Mouse (Mus musculus) G1E-ER4 (cell line): ENCODE measurements around the gene Sntg2. TPM values are rescaled to one million over a fixed set of nuclear protein-coding genes. Genes with fewer than 3 reads are reported as not detected.

Experiments
- GATA1 ChIP-seq: IDR thresholded peaks from one replicate; pipeline ENCODE4 v1.8.0; 2012; ENCODE audit warnings: low read length, inconsistent platforms
- polyA plus RNA-seq: library from polyadenylated mRNA; stranded (reverse); fragments of >175 nt; gene quantifications from 2 replicates; pipeline ENCODE4 v1.2.3, GENCODE M21; 2012

Sntg2 gene
- polyA plus RNA-seq, 1 experiment: not detected

DNA sequence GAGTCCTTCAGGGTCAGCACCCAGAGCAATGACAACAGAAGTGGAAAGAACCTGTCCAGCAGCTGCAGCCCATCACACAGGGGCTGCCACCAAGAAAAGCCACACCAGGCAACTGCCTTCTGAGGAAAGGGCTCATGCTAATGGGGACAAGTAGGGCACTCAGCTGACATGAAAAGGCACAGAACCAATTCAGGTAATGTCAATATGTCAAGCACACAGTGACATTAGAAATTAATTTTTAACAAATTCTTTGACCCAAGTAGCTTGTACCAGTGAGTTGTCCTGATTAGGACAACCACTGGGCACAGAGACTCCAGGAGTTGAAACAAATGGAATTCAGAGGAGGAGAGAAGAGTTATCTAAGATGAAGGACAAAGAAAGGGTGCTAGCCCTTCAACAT is 60.2 kb downstream of the Sntg2 start:
- no peak for TF ChIP-seq GATA1

DNA sequence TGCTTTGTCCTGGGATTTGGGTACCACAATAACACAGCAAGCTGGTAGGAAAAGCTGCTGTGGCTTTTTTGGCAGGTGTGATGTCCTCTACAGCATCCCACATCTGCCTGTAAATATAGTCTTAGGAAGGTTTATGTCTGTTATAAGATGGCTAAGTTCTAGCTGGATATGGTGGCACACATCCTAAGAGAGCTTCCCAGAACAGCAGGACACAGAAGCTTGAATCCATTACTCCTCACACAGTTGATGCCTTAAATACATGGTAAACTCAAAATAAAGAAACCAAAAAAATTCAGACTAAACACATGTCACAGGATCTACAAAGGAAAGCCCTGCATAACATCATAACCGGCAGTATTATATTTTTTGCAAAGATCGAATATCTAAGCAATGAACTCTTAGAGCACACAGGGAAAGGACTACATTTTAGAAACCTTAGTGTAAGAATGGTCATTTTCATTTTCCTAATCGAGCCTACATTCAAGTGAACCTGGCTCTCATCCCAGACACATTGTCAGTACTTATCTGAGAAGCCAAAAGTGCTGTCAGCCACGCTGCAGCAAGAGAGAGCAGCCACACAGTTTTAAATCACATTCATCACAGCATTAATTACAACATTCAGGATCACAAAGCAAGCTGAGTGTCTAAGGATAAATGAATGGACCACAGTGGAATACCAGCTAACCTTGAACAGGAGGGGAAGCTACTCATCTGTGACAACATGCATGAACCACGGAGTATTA is 64.8 kb downstream of the Sntg2 start:
- no peak for TF ChIP-seq GATA1

DNA sequence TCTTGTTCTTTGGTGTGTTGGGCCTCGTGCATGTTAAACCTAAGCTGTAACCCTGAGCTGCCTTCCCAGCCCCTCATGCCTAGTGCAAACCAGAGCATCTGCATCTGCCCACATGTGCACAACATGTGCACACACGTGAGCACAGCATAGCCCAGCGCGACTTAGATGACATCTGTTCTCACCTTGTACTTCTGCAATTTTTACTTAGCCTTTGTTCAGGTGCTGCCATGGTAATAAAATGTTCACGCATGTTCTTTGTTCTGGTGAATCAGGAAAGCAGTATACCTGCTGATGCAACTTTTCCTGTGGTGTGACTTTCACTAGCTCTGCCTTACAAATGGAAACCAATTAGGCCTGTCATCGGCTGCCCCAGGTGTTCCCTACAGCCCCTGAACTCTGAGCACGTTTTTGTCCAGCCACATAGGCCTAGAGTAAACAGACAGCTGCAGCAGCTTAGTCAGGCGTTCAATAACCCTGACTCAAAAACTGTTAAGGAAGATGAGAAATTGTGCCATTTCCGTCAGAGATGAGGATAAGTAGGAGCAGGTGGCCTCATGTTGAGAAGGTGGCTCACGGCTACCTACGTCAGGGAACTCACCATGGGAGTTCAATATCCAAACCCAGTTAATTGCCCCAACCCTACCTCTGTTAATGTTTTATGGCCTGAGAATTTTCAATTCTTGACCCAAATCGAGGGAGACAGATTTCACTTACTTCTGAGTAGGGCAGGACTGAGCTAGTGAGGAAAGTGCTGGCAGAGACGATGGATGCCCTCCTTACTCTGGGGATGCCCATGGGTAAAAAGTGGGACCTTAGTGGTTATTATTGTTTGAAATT is 80.2 kb downstream of the Sntg2 start:
- no peak for TF ChIP-seq GATA1

DNA sequence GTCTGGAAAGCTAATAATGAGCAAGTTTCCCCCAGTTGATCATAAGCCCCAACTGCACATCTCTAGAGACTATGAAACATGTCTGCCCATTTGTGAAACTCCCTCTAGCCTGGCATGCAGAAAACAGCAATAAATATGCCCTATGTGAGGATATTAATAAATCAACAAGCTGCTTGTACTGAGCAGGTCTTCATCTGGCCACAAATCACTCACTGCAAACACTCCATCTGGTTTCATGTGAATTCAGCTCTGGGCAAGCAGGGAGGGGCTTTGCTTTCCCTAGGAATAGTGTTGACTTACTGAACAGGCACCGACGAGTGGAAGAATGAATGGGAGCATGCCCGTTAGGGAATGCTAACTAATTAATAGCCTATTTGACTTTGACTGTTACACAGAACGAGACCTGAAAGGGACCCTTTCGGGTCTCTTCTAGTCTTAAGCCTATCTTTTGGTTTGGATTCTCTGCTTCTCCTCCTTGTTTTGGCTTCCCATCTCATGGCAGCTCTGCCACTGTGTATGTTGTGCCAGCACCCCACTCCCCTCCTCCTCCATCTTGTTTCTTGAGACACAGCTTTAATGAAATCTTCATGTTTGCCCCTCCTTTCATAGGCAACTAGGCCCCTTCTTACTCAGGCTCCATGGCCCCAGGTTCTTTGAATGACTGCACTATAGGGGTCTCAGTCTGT is 86.1 kb downstream of the Sntg2 start:
- no peak for TF ChIP-seq GATA1

DNA sequence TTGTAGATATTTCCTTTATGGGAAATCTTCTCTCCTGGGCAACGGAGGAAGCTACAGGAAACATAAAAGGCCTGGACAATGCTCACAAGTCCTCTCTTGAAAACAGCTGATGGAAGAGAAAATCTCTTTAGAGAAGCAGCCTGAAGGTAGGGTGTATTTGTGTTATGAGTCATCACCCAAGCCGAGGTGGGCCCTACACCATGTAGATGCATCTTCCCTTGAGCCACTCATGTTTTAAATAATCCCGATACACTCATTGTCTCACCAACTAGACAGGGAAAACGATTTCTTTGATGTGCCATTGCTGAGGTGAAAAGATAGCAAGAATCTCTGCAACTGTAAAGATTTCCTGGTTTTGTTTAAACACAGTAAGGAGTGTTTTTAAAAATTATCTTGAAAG is 89.4 kb downstream of the Sntg2 start:
- no peak for TF ChIP-seq GATA1

DNA sequence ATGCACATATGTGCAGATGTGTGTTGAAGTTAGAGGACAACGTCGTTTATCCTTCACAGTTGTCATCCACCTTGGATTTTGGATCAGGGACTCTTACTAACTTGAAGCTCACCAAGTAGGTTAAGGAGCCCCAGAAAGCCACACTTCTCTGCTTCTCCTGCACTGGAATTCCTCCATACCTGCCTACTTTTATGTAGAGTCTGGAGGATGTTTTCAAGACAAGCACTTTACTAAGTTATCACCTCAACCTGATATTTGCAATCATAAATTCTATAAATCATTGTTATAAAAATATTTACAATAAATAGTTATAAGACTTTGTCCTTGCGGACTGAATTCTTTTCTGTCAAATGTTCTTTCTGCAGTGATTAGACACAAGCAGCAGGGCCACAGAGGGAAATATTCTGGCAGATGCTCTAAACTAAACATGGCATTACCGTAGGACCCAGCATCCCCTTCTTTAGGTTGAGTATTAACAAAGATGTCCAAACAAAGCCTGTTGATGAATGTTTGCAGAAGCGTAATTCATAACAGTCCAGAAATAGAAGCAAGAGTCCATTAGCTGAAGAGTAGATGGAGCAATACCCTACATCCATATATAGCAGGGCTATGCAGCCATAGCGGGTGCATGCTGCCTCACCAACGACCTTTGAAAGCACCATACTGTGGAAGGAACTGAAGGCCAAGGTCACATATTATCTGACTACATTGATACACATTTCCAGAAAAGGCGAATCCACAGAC is 100.8 kb downstream of the Sntg2 start:
- TF ChIP-seq GATA1: no peak

DNA sequence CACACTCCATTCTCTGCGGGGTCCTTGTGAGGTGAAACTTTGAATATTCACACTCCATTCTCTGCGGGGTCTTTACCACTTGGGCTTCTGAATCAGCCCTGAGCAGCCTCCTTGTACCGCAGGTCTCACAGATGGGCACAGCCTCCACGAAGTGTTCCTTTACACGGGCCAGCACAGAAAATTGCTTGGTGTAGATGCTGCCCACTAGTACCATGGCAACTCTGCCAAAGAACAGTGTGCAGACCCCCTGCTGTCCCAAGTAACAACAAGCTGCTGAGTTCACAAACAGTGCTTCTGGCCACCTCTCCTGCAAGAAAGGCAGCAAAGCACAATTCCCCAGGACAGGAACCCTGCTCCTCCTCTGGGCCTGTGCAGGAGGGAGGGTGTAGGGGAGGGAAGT is 109.0 kb downstream of the Sntg2 start:
- no peak for TF ChIP-seq GATA1

DNA sequence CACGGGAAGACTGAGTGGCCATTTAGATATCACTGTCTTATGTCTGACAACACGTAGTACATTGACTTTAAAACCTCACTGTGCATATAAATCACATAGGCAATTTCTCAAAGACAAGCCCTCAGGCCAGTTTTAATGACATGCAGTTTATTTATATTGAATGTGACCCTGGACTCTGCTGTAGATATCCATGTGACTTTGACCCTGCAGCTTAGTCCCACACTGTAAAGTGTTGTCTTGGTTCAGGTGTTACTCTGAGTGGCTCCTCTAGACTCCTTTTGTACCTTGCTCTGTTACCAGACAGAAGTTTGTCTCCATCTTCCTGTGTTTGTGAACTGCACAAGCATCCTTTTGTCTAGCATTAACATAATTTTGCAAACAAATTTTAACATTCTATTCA is 112.0 kb downstream of the Sntg2 start:
- TF ChIP-seq GATA1: no peak

DNA sequence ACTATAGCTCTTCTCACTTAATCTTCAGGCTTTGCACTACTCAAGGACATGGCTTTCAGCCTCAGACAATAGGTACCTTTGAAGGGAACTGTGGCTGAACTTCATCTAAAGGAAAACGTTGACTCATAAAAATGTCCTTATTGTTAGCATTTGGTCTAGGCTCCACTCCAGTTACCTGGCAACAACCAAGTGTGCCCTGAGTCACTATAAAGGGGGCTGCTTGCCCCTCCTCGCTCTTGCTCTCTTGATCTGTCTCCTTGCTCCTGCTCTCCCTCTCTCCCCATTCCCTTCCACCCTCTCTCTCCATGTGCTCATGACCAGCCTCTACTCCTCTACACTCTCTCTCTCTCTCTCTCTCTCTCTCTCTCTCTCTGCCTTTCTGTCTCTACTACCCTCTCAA is 114.5 kb downstream of the Sntg2 start:
- no peak for TF ChIP-seq GATA1

DNA sequence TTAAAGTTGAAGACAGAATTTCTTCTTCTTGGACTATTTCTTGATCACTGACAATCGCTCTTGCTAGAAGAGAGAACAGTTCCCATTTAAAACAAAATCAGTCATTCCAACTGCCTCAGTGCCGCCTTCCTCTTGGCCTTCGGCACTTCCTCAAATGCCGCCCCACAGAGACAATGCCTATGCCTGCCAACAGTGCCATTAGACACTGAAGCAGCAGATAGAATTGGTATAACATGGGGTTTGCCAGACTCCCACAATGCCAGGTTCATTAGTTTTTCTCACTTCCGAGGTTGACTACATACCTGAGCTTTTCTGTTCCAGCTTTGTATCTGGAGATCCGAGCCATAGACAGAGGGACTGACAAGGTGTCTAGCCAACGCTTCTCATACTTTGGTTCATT is 115.5 kb downstream of the Sntg2 start:
- TF ChIP-seq GATA1: no peak

DNA sequence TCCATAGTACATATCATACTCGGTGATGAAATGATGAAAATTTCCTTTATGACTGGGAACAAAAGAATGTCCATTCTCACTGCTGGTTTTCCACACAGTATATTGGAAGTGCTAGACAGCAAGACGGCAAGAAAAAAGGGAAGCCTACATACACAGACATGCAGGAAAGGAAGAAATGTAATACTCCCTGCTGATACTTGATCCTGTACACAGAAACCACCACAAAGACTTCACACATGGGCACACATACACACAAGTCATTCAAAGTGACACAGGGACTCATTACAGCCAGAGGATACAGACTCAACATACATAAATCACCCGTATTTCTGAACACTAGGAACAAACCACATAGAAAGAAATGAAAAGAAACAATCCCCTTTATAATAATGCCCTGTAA is 117.0 kb downstream of the Sntg2 start:
- no peak for TF ChIP-seq GATA1

DNA sequence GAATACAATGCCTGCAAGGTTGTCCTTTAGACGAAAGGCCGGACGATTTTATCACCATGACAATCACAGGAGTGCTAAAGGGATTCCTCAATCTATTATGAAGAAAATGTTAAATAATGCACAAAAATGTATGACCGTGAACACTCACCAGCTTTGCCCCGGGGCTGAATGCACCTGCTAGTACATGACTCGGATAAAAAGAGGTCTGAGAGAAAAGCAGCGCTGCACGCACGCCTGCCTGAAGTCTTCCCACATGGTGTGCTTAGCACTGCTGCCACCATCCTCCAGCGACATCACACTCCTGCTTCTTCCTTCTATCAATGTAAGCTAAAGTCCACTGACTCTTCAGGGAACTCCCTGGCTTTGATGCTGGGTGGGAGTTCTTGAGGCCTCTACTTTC is 118.6 kb downstream of the Sntg2 start:
- TF ChIP-seq GATA1: no peak

DNA sequence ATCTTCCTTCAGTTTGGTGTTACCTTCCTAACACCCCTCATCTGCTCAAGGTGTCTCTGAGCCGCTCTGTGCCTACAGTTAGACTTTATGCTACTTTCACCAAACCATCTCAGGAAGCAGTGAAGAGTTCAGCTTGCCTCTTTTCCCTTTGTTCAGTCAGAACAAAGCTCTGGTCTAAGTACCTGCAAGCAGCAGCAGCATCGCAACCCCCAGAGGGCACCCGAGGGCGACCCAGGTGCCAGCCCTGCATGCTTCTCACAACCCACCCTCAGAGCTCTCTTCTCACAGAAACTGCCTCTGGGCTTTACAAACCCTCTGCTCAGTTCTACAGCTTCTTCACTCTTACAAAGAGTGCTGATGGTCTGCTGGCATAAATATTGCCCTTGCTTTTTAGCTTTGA is 120.8 kb downstream of the Sntg2 start:
- TF ChIP-seq GATA1: no peak

DNA sequence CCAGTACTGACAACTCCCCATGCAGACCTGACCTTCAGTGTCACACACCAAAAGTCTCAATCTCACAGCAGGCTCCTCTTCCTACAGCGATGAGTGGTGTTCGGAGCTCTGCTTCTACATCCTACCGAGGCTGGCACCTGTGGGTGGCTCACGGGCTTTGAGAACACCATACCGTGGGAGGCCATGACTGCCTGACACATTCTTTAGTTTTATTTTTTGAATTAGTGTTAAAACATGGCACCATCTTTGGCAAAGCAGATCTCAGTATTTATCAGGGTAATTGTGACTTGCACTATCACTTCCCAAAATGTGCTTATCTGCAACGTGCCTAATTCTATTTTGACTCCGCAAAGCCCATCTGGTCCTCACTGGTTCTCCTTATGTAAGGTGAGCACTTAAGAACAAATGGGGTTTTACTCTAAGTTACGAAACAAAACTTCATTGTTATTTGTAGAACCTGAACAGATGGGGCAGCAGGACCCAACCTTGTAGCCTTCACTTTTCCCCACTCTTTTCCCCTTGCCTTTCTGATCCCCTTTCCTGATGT is 121.8 kb downstream of the Sntg2 start:
- no peak for TF ChIP-seq GATA1

DNA sequence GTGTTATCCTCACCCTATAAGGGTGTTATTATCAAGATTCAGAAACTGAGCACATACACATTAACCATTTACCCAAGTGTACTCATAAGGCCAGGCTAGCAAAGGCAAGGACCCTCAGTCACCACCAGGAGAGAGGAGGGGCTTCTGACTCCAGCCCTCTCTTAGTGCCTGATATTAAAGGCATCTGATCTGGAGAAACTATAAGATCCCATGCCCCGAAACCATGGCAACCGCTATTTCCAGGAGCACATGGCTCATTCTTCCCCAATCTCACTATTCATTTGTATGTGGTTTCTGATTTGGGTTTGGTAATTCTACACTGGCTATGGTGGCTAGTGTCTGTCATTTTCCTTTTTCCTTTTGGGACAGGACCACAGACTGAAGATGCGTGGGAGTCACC is 124.1 kb downstream of the Sntg2 start:
- no peak for TF ChIP-seq GATA1

DNA sequence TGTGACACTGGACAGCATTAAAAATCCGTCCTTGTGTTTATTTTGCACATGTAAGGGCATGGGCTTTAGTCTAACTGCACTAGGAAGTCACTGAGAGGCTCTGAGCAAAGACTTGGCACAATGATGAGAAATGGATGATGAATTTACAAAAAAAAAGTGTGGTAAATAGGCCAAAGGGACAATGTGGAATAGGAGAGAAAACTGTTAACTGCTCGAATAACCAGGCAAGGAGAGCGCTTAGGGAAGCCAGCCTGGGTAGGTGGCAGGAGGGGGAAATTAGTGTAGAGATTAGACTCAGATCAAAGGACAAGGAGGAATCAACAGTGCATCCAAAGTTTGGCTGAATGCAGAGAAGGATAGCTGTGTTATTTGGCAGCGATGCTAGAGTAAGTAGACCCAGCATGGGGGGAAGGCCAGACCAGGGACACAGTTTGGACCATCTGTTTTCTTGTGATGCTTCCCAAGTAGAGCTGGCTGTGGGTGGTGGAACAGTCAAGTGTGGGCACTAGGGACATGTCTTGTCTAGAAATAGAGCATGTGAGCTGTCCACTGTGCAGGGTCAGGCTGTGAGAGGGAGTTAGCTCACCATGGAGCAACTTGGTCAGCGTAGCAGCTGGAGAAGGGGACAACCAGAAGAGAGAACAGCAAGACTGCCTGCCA is 126.8 kb downstream of the Sntg2 start:
- no peak for TF ChIP-seq GATA1
